Mouse (Mus musculus) left cerebral cortex, adult 18-20 months (tissue): Measurements from ENCODE around the gene Pacsin1. TPM values are rescaled to one million over a fixed set of nuclear protein-coding genes. Genes with fewer than 3 reads are reported as not detected.
"Not testable (repeated sequence)": the region's sequence is repeated elsewhere in the genome, so short reads cannot be mapped to it uniquely, and the experiment has no call there.

Source experiments
- DNase-seq, 2 experiments: peaks; one replicate each; pipeline ENCODE4 v3.0.0; 2021 to 2022; ENCODE audit warnings: low spot score in 2 of 2, mixed read lengths in 1 of 2
- total RNA-seq, 2 experiments: library from RNA; stranded (reverse); gene quantifications; 2 replicates each; pipeline ENCODE4 v1.2.3; 2021

The Pacsin1 gene
- total RNA-seq, 2 experiments from 2014 or later = 429 to 433 TPM

DNA sequence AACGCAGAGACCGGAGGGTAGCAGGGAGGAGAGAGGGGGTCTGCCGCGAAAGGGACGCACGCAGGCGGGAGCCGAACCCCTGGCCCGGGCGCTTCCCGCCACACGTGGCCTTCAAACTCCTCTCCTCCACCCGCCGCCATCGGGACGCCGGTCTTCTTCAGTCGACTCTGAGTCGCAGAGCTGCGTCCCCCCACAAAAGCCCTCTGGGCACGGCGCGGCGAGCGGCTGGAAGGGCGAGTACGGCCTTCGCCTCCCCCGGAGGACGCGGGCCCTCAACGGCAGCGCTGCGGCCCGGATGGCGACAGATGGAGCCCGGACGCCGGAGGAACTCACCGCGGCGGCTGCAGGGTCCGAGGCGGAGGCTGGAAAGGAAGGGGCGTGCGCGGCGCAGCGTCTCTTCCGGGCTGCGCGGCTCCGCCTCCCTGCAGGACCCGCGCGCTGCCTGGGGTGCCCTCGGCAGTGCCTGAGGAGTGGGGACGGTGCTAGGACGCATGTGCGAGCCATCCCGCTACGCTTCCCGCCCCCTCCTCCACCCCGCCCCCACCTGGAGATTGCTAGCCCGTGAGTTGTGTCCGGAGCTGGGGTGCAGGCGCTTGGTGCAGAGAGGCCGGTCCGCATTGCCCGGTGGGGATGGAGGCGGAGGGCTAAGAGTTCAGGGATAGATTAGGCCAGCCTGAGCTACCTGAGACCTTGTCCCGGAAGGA, 20.3 kb upstream of the Pacsin1 start, which contains the start of gene RPS10-NUDT3:
Gene RPS10-NUDT3, minus strand, starts transcription at position 352 of the 704 bp plus-strand sequence.
- DNase-seq = peak; percentile 81 to 90

GRCm38 (mm10) chr17:27635575-27635903, 19.8 kb upstream of the Pacsin1 start:
- DNase-seq = not testable (repeated sequence)

GRCm38 (mm10) chr17:27636132-27637020, 18.9 kb upstream of the Pacsin1 start, which contains the start of gene Rps10:
Gene Rps10, minus strand, starts transcription at chr17:27636669.
- no peak for DNase-seq

GRCm38 (mm10) chr17:27637333-27637732, 18.0 kb upstream of the Pacsin1 start:
- no peak for DNase-seq

DNA sequence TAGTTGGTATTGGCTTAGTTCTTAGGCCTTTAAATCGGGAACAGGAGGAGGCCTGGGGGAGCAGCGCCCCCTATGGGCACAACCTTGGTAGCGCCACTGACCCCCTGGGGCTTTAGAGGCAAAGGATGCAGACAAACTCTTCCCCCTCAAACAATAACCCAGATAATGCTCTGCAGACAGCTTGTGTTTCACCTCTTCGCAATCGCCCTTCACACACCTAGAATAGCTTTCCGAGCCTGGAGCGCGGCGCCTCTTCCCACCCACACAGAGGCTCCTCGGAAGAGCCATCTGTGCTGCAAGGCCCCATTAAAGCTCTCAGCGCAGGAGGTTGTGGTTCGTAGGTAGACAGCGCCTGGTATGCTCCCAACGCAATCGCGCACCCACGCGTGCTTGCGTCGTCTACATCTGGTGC, 16.4 kb upstream of the Pacsin1 start:
- peak; percentile 81 to 87 for DNase-seq

DNA sequence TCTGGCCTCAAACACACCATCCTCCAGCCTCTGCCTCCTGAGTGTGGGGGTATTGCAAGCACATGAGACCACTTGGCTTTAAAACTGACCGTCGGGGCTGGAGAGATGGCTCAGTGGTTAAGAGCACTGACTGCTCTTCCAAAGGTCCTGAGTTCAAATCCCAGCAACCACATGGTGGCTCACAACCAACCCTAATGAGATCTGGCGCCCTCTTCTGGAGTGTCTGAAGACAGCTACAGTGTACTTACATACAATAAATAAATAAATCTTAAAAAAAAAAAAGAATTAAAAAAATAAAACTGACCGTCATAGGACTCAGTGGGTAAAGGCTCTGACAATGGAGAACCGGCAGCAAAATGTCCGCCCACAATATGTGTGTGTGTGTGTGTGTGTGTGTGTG, 15.5 kb upstream of the Pacsin1 start:
- not testable (repeated sequence) for DNase-seq

DNA sequence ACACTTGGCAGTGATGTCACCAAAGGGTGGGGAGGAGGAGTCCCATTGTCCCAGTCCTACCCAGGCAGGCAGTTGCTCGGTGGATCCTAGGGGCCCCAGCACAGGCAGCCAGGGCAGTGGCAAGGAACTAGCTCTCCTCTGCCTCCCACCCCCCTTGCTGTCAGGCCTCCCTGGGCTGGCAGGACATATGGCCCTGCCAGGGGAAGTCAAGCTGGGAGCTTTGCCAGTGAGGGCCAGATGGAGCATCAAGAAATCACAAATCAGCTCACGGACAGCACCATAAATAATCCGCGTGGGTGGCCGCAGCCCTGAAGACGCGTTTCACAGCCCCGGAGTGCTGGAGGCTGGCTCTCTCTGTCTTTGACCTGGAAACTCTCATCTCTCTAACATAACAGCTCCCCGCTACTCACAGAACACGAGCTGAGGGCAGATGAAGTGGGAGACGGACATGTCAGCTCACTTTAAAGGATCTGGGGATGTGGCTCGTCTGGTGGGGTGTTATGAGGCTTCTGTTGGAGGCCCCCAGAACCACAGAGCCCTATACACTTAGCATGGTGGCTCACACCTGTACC, 12.7 kb upstream of the Pacsin1 start:
- DNase-seq = peak; percentile 83 to 90

- peak in 1 of 2 experiments; percentile 51 for DNase-seq
These were observed 12.2 kb upstream of the Pacsin1 start for GRCm38 (mm10) chr17:27643101-27643500.

GRCm38 (mm10) chr17:27643756-27644155, 11.6 kb upstream of the Pacsin1 start:
- DNase-seq = no peak

DNA sequence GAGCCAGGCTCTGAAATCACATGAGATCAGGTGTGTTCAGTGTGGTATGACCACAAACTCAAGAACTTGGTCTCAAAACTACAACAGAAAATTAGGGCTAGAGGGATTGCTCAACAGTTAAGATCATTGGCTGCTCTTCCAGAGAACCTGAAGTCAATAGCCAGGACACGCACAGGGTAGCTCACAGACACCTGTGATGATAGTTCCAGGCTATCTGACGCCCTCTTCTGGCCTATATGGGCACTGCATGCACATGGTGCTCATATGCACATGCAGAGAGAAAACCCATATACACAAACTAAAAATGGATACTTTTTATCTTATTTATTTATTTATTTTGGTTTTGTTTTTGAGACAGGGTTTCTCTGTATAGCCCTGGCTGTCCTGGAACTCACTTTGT, 10.7 kb upstream of the Pacsin1 start:
- DNase-seq = no peak

DNA sequence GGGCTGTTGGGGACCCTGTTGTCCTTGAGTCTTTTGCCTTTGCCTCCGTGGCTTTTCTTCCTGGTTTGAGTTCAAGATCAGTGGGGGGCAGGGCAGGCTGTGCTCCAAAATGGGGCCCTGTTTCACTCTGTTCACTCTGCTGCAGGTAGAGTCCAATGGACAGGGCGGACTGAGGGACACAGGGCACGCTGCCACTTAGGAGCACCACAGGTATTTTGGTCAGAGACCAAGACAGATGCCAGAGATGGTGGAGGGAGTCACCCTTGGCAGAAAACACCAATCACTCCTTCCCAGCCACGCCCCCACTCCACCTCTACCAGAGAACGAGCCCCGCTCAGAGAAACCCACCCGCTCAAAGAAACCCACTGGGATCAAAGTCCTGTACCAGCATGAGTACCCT, 9.5 kb upstream of the Pacsin1 start:
- no peak for DNase-seq

DNA sequence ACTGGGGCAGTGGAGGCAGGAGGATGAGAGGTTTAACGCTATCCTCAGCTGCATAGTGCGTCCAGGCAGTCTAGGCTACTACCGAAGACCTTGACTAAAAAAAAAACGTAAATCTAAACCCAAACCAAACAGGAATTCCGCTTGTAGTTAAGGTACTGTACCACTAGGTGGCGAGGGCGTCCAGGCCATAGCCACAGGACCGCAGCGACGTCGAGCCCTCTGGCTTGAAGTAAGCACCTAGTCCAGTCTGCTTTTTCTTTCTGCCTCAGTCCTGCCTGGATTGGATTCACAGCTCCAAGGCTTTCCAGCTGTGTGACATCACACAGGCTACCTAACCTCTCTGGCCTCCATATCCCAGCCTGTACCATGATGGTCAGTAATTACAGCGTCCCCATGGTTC, 5.1 kb upstream of the Pacsin1 start:
- DNase-seq = peak; percentile 72 to 73

DNA sequence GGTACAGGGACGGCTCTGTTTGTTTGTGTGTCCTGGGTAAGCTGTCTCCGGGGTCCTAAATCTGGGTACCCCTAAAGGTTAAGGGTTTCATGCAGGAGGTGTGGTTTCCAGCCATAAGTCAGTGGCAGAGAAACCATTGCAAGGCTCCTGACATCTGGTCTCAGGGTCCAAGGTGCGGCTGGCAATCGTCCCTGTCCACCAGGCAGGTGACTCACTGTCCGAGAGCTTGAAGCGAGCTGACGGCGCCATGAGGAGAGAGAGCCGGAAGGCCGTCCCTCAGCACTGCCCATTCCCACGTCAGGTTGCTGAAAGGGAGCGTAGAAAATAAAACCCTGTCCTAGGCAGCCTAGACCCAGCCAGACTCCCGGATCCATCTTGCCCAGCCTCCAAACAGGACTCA, 4.7 kb upstream of the Pacsin1 start:
- DNase-seq = no peak

- no peak for DNase-seq
These were observed 3.1 kb upstream of the Pacsin1 start for GRCm38 (mm10) chr17:27652046-27652790.

DNA sequence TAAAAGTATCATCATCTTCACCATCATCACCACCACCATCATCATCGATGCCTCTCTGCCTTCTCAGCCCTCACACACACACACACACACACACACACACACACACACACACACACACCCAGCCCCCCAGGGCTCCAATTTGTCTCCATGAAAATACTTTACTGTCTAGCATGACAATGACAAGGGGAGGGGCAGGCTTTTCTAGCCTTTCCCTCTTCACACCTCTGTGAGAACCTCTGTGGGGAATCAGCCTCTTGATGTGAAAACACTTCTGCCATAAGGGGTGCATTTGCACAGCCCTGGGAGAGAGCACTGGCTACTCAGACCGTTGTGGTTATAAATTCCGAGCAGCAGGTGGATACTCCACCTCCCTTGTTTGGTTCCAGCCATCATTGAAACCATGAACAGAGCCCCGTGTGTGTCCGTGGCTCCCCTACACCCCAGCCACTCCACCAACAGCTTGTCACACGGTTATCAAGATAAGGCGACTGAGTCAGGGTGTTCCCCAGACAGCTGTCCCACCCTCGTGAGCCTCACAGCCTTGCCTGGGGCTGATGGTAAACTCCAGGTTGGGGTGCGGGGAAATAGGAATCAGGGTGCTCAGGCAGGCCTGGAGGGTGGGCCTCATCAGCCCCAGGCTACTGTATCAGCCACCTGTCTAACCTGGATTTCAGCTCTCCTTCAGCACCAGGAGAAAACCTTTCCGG, 1.9 kb upstream of the Pacsin1 start:
- DNase-seq = no peak

- DNase-seq = peak; percentile 78 to 81
These were observed 696 bp downstream of the Pacsin1 start for GRCm38 (mm10) chr17:27656011-27656399.

GRCm38 (mm10) chr17:27656414-27656813, 1.1 kb downstream of the Pacsin1 start:
- DNase-seq = no peak

DNA sequence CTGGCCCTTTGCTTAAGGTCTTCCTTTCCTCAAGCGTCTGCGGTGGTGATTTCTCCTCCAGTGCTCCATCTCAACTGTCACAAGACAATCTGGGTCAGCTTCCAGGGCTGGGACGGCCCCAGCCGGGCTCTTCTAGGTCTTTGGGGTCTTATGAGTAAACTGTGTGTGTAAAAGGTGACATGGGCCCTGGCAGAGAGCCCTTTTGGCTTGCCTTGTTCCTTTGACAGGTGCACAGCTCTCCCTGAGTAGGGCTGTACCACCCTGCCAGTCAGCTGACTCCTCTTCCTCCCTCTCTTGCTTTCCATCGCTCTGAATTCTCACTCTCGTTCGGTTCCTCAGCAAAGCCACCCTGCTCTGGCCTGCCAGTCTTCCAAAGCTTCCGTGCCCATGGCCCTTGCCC, 1.8 kb downstream of the Pacsin1 start:
- peak in 1 of 2 experiments; percentile 35 for DNase-seq

DNA sequence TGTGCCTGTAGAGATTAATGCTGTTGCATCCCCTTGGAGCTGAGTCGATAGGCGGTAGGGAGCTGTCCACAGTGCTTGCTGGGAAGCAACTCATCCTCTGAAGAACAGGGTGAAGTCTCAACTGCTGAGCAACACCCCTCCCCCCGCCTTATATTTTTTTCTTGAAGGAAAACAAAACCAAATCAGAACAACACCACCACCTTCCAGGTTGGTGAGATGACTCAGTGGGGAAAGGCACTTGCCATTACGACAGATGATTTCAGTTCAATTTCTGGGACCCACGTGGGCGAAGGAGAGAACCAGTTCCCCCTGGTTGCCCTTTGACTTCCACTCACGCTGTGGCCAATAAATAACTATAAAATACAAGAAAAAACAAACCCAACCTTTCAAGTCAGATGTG, 3.5 kb downstream of the Pacsin1 start:
- no peak for DNase-seq

- no peak for DNase-seq
These were observed 16.4 kb downstream of the Pacsin1 start for GRCm38 (mm10) chr17:27671720-27672119.

- no peak for DNase-seq
These were observed 18.6 kb downstream of the Pacsin1 start for GRCm38 (mm10) chr17:27673945-27674344.
